Mouse (Mus musculus) forebrain, embryonic 12.5 days (tissue): ENCODE results near the gene Zfp764. TPM values are rescaled to one million over a fixed set of nuclear protein-coding genes. Genes with fewer than 3 reads are reported as not detected.

ENCODE experiments used
- ATAC-seq: fragments of 200-750 bp; cut with Nextera tagmentation; 2 replicates; pipeline ENCODE4 v1.8.0; 2017; ENCODE audit warnings: moderate TSS enrichment; ENCODE audit not compliant: low FRiP score
- H3K27ac ChIP-seq: fragments of 300-500 bp; sonication (generic); 2 replicates; pipeline ENCODE4 v1.5.1; 2016; ENCODE audit warnings: mild to moderate bottlenecking
- H3K27me3 ChIP-seq: fragments of 300-500 bp; sonication (generic); 2 replicates; pipeline ENCODE4 v1.6.1; 2016; ENCODE audit warnings: mild to moderate bottlenecking
- H3K36me3 ChIP-seq: fragments of 300-500 bp; sonication (generic); replicated peaks from 2 replicates; pipeline ENCODE4 v1.6.1; 2016; ENCODE audit warnings: mild to moderate bottlenecking
- H3K4me1 ChIP-seq: fragments of 300-500 bp; sonication (generic); 2 replicates; pipeline ENCODE4 v1.6.1; 2016
- H3K4me2 ChIP-seq: fragments of 300-500 bp; sonication (generic); 2 replicates; pipeline ENCODE4 v1.6.1; 2016; ENCODE audit warnings: mild to moderate bottlenecking, moderate library complexity
- H3K4me3 ChIP-seq: fragments of 300-500 bp; sonication (generic); replicated peaks from 2 replicates; pipeline ENCODE4 v1.5.1; 2016; ENCODE audit warnings: mild to moderate bottlenecking
- H3K9ac ChIP-seq: fragments of 300-500 bp; sonication (generic); 2 replicates; pipeline ENCODE4 v1.6.1; 2016; ENCODE audit warnings: mild to moderate bottlenecking
- H3K9me3 ChIP-seq: fragments of 300-500 bp; sonication (generic); 2 replicates; pipeline ENCODE4 v1.6.1; 2016
- WGBS: fragments of 180-500 bp; shearing (Covaris S2); methylation state at CpG from one replicate; pipeline ENCODE4 v1.1.7; 2016; 5-methylcytosine and 5-hydroxymethylcytosine counted together
- polyA plus RNA-seq: library from polyadenylated mRNA; unstranded; fragments of >200 nt; fragmentation: Nextera tagmentation; extraction: Ambion mirVana; gene quantifications from 2 replicates; pipeline ENCODE4 v1.2.1, GENCODE M21; 2016

Gene Zfp764
- polyA plus RNA-seq, 1 experiment from 2014 or later, result 5.3 TPM

DNA sequence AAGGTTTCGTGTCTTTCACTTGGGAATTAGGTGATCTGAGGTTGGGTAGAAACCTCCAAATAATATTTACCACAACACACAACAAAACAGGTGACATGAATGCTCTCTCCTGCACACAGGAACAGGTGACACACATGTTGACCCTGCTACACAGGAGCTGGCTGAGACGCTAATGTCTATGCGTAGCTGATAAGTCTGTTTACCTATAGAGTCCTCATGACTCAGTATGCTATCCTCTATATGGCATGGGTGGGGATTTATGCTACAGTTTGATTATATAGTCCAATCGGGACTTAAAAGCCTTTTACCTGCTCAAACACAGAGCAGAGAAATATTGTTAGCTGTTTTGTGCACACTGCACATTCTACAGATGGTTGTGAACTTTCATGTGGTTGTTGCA lies 46.4 kb downstream of the Zfp764 start:
- Histone ChIP-seq H3K9ac (no peak overlapping the region), H3K4me1 (peaks cover 14% of the 10 kb centered on the region), H3K36me3 (no peaks in the 10 kb centered on the region), H3K27me3 (peaks cover 17% of the 10 kb centered on the region), H3K9me3 (no peaks in the 10 kb centered on the region), H3K4me2 (no peak overlapping the region), H3K4me3 (no peak overlapping the region), H3K27ac (no peak overlapping the region)
- WGBS, result 85% methylated on average over 4 of the region's 4 CpGs
- no peak for ATAC-seq

DNA sequence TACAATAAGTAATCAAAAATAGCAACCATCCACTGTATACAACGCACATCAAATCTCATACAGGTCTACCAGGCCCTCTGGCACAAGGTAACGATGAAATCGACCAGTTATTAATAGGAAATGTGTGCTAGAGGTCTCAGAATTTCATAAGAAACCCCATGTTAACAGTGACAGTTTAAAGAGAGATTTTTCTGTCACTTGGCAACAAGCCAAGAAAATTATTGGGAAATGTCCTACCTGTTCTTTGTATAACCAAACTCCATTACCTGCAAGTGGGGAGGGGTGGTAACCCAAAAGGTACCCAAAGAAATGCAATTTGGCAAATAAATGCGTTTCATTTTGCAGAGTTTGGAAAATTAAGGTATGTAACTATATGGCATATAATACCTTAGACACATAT lies 48.1 kb downstream of the Zfp764 start:
- H3K36me3 ChIP-seq, result no peaks in the 10 kb centered on the region
- H3K27ac ChIP-seq, result no peak overlapping the region
- ATAC-seq, result no peak
- no peak overlapping the region for H3K4me3 ChIP-seq
- 77% methylated on average over 4 of the region's 4 CpGs for WGBS
- H3K4me2 ChIP-seq, result no peak overlapping the region
- peaks cover 8% of the 10 kb centered on the region for H3K27me3 ChIP-seq
- H3K9ac ChIP-seq, result no peak overlapping the region
- peaks cover 3% of the 10 kb centered on the region for H3K4me1 ChIP-seq
- H3K9me3 ChIP-seq, result no peaks in the 10 kb centered on the region

DNA sequence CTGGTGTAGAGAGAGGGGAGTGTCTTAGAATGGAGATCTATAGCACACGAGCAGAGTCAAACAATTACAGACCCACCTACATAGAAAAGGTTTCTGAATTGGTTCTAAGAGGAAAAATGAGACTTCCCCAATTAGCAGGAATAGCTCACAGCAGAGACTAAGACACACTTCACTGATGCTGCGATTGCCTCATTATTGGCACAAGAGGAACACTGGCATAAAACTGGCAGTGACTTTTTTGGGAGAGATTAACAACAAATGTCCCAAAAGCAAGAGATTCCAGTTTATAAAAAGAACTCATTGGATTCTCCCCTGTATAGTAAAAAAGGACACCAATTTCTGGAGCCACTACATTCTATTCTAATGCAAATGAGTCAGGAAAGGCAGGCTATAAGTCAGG lies 48.8 kb downstream of the Zfp764 start:
- Histone ChIP-seq H3K4me1 (no peaks in the 10 kb centered on the region), H3K4me2 (no peak overlapping the region), H3K27me3 (peaks cover 5% of the 10 kb centered on the region), H3K27ac (no peak overlapping the region), H3K9ac (no peak overlapping the region), H3K4me3 (no peak overlapping the region), H3K9me3 (no peaks in the 10 kb centered on the region), H3K36me3 (no peaks in the 10 kb centered on the region)
- ATAC-seq, result no peak
- 52% methylated on average over 2 of the region's 2 CpGs for WGBS

DNA sequence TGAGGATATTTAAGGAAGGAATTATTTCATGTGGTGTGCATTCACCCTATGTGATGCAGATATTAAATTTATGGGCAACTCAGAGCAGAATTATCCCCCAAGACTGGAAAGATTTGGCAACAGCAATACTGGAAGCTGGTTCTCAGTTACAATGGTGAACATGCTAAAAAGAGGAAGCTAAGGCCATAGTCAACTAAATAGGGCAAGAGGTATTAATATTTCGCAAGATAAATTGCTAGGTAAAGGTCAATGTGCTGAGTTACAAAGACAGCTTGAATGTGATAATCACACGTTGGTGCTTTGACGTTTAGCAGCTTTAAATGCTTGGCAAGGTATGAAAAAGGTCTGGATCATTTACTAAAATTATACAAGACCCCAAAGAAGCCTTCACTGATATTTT lies 50.8 kb downstream of the Zfp764 start:
- Histone ChIP-seq H3K27ac (no peak overlapping the region), H3K4me2 (no peak overlapping the region), H3K9ac (no peak overlapping the region), H3K27me3 (no peaks in the 10 kb centered on the region), H3K9me3 (no peaks in the 10 kb centered on the region), H3K4me3 (no peak overlapping the region), H3K4me1 (no peaks in the 10 kb centered on the region), H3K36me3 (no peaks in the 10 kb centered on the region)
- no peak for ATAC-seq
- WGBS, result 74% methylated on average over 3 of the region's 3 CpGs

Other genes with a start within 250 kb of the Zfp764 start
- 104 and 108 TPM in 2 replicates for gene Cd2bp2, start 210.8 kb downstream of the Zfp764 start, polyA plus RNA-seq
- gene Tbc1d10b, start 198.4 kb downstream of the Zfp764 start, polyA plus RNA-seq, result 30.8 and 34.3 TPM in 2 replicates
- 9.2 and 10.1 TPM in 2 replicates for gene Mylpf, start 197.9 kb downstream of the Zfp764 start, polyA plus RNA-seq
- 77.6 and 80.2 TPM in 2 replicates for gene Zfp553, start 173.8 kb downstream of the Zfp764 start, polyA plus RNA-seq
- gene Sept1, start 173.7 kb downstream of the Zfp764 start, polyA plus RNA-seq, result 42.6 and 43.4 TPM in 2 replicates
- gene Zfp771, start 162.5 kb downstream of the Zfp764 start, polyA plus RNA-seq, result 53.3 and 60.3 TPM in 2 replicates
- gene Dctpp1, start 146.1 kb downstream of the Zfp764 start, polyA plus RNA-seq, result 208 and 224 TPM in 2 replicates
- 73.7 and 81.6 TPM in 2 replicates for gene Sephs2, start 132.8 kb downstream of the Zfp764 start, polyA plus RNA-seq
- gene Itgal, start 110.6 kb downstream of the Zfp764 start, polyA plus RNA-seq, result 0.26 and 0.47 TPM in 2 replicates
- 16.3 and 18.4 TPM in 2 replicates for gene Zfp768, start 61.2 kb downstream of the Zfp764 start, polyA plus RNA-seq
- gene Zfp747, start 30.8 kb downstream of the Zfp764 start, polyA plus RNA-seq, result 6.9 and 9.1 TPM in 2 replicates
- 5.2 and 5.6 TPM in 2 replicates for gene 9130019O22Rik, start 19.7 kb downstream of the Zfp764 start, polyA plus RNA-seq
- gene E430018J23Rik, start 13.2 kb downstream of the Zfp764 start, polyA plus RNA-seq, result 5.2 and 5.5 TPM in 2 replicates
- gene Zfp688, start 15.2 kb upstream of the Zfp764 start, polyA plus RNA-seq, result 32.3 and 36.4 TPM in 2 replicates
- gene Zfp689, start 42.3 kb upstream of the Zfp764 start, polyA plus RNA-seq, result 16.0 and 18.8 TPM in 2 replicates
- gene Prr14, start 52.8 kb upstream of the Zfp764 start, polyA plus RNA-seq, result 63.0 and 64.7 TPM in 2 replicates
- 10.4 and 12.3 TPM in 2 replicates for gene Fbrs, start 72.4 kb upstream of the Zfp764 start, polyA plus RNA-seq
- 87.4 and 92.1 TPM in 2 replicates for gene Srcap, start 105.2 kb upstream of the Zfp764 start, polyA plus RNA-seq
- gene Gm42715, start 112.8 kb upstream of the Zfp764 start, polyA plus RNA-seq, result 16.4 and 16.8 TPM in 2 replicates
- gene Tmem265, start 154.6 kb upstream of the Zfp764 start, polyA plus RNA-seq, result 4.2 and 4.7 TPM in 2 replicates
- 56.6 and 60.7 TPM in 2 replicates for gene Phkg2, start 166.5 kb upstream of the Zfp764 start, polyA plus RNA-seq
- 12.7 and 16.3 TPM in 2 replicates for gene Ccdc189, start 181.8 kb upstream of the Zfp764 start, polyA plus RNA-seq
- gene Rnf40, start 181.9 kb upstream of the Zfp764 start, polyA plus RNA-seq, result 67.7 and 74.1 TPM in 2 replicates
- gene Zfp629, start 209.0 kb upstream of the Zfp764 start, polyA plus RNA-seq, result 31.7 and 34.6 TPM in 2 replicates